ENCODE assay signal across 21 mouse cellular contexts in genomic region chr2:94302393-94302792, GRCm38 (mm10).
DNase-seq lines count a peak whose midpoint lies in the region; ATAC-seq lines count a peak whose summit lies in the region.
"Had no signal": no experiment of that assay in that cellular context is flagged by ENCODE, and none has a peak within 500 bp of the region (broad histone marks: within the 10 kb centered on the region; RNA-seq: fewer than 3 reads in every experiment).

No protein-coding gene starts in this region.

- peak; percentile 5 for DNase-seq in embryonic facial prominence, embryonic 11.5 days (ENCODE audit: low spot score)
- DNase-seq in embryonic facial prominence, embryonic 10.5 days (ENCODE audit: low spot score), result no peak
- DNase-seq in cerebellum, adult 9-11 months, result peak; percentile 55
- DNase-seq in mesoderm, embryonic 11.5 days (ENCODE audit: low read depth, low spot score), result peak; percentile 11
- DNase-seq in yolk sac, embryonic 10.5 days (ENCODE audit: low spot score), result no peak
- DNase-seq in urinary bladder, adult 18-20 months (ENCODE audit: low spot score in 2 of 2), result no peak
- DNase-seq: gastrocnemius, postnatal 25 days; heart, adult 2 months; kidney, adult 11 months; liver, embryonic 13.5 days; lung, postnatal 4 days; right cerebral cortex, postnatal 25 days; thymus, adult 2 months had no signal

- no peaks in the 10 kb centered on the region for H3K27me3 ChIP-seq in embryonic facial prominence, embryonic 11.5 days (ENCODE audit: control insufficient read depth, insufficient read depth, low read length)
- no peaks in the 10 kb centered on the region for H3K27me3 ChIP-seq in embryonic facial prominence, embryonic 10.5 days (replicated peaks; ENCODE audit: low read depth, poor library complexity, severe bottlenecking)
- no peaks in the 10 kb centered on the region for H3K27me3 ChIP-seq in neural tube, embryonic 12.5 days (replicated peaks)
- no peaks in the 10 kb centered on the region for H3K27me3 ChIP-seq in neural tube, embryonic 15.5 days (replicated peaks)
- H3K27me3 ChIP-seq: CH12.LX; forebrain, embryonic 13.5 days; limb, embryonic 13.5 days; liver, embryonic 13.5 days; lung, embryonic 15.5 days; midbrain, embryonic 12.5 days had no signal

- no peak overlapping the region for H3K4me2 ChIP-seq in embryonic facial prominence, embryonic 11.5 days (ENCODE audit: low read depth, low read length)
- H3K4me2 ChIP-seq in neural tube, embryonic 12.5 days (replicated peaks), result no peak overlapping the region
- H3K4me2 ChIP-seq in neural tube, embryonic 15.5 days, result no peak overlapping the region
- H3K4me2 ChIP-seq: forebrain, embryonic 13.5 days; limb, embryonic 13.5 days; liver, embryonic 13.5 days; lung, embryonic 15.5 days; midbrain, embryonic 12.5 days had no signal

- H3K36me3 ChIP-seq in embryonic facial prominence, embryonic 11.5 days (replicated peaks; ENCODE audit: control insufficient read depth, insufficient read depth, low read depth, low read length), result no peaks in the 10 kb centered on the region; the same call in 1 of the 2 replicates
- H3K36me3 ChIP-seq in embryonic facial prominence, embryonic 10.5 days (replicated peaks), result peaks cover 62% of the 10 kb centered on the region
- H3K36me3 ChIP-seq in neural tube, embryonic 12.5 days, result peaks cover 56% of the 10 kb centered on the region
- H3K36me3 ChIP-seq in neural tube, embryonic 15.5 days, result peaks cover 53% of the 10 kb centered on the region

- no peak for ATAC-seq in embryonic facial prominence, embryonic 11.5 days (replicated peaks; ENCODE audit: insufficient number of reproducible peaks, low FRiP score, low TSS enrichment, low read depth)
- 0 out of 2 replicates have a peak, but pooled peaks have one; percentile 53 for ATAC-seq in neural tube, embryonic 12.5 days (ENCODE audit: low FRiP score, low read depth)
- ATAC-seq in neural tube, embryonic 15.5 days (ENCODE audit: low FRiP score), result no peak
- ATAC-seq: forebrain, embryonic 13.5 days had no signal

- H3K9me3 ChIP-seq in embryonic facial prominence, embryonic 11.5 days (replicated peaks; ENCODE audit: control insufficient read depth, low read length), result no peaks in the 10 kb centered on the region
- no peaks in the 10 kb centered on the region; the same call in 1 of the 2 replicates for H3K9me3 ChIP-seq in embryonic facial prominence, embryonic 10.5 days
- 0 out of 2 replicates have a peak, but pooled peaks cover 9% of the 10 kb centered on the region for H3K9me3 ChIP-seq in neural tube, embryonic 12.5 days
- H3K9me3 ChIP-seq in neural tube, embryonic 15.5 days (replicated peaks), result no peaks in the 10 kb centered on the region
- H3K9me3 ChIP-seq: liver, embryonic 13.5 days; lung, embryonic 15.5 days; midbrain, embryonic 12.5 days had no signal

- H3K9ac ChIP-seq in embryonic facial prominence, embryonic 11.5 days (replicated peaks; ENCODE audit: low read length), result no peak overlapping the region
- no peak overlapping the region for H3K9ac ChIP-seq in neural tube, embryonic 12.5 days
- H3K9ac ChIP-seq in neural tube, embryonic 15.5 days (replicated peaks), result no peak overlapping the region
- H3K9ac ChIP-seq: forebrain, embryonic 13.5 days; limb, embryonic 13.5 days; liver, embryonic 13.5 days; lung, embryonic 15.5 days; midbrain, embryonic 12.5 days had no signal

- H3K4me1 ChIP-seq in embryonic facial prominence, embryonic 11.5 days (ENCODE audit: control insufficient read depth, insufficient read depth, low read length), result no peaks in the 10 kb centered on the region
- H3K4me1 ChIP-seq in embryonic facial prominence, embryonic 10.5 days, result no peaks in the 10 kb centered on the region
- H3K4me1 ChIP-seq in neural tube, embryonic 12.5 days, result no peaks in the 10 kb centered on the region
- no peaks in the 10 kb centered on the region for H3K4me1 ChIP-seq in neural tube, embryonic 15.5 days
- H3K4me1 ChIP-seq: forebrain, embryonic 13.5 days; limb, embryonic 13.5 days; liver, embryonic 13.5 days; lung, embryonic 15.5 days; midbrain, embryonic 12.5 days had no signal

- 78% methylated on average over 5 of the region's 5 CpGs for WGBS in embryonic facial prominence, embryonic 11.5 days
- 74% methylated on average over 5 of the region's 5 CpGs for WGBS in embryonic facial prominence, embryonic 10.5 days
- 67% methylated on average over 5 of the region's 5 CpGs for WGBS in neural tube, embryonic 12.5 days
- WGBS in neural tube, embryonic 15.5 days, result 66% methylated on average over 5 of the region's 5 CpGs

- no peak overlapping the region for H3K4me3 ChIP-seq in embryonic facial prominence, embryonic 11.5 days (ENCODE audit: low read depth, low read length)
- H3K4me3 ChIP-seq in embryonic facial prominence, embryonic 10.5 days, result no peak overlapping the region
- no peak overlapping the region for H3K4me3 ChIP-seq in neural tube, embryonic 12.5 days
- no peak overlapping the region for H3K4me3 ChIP-seq in neural tube, embryonic 15.5 days (replicated peaks)
- H3K4me3 ChIP-seq: erythroblast, embryonic 14.5 days; forebrain, embryonic 13.5 days; heart, adult 2 months; limb, embryonic 13.5 days; liver, embryonic 13.5 days; lung, embryonic 15.5 days; midbrain, embryonic 12.5 days had no signal

- no peak overlapping the region for H3K27ac ChIP-seq in embryonic facial prominence, embryonic 11.5 days (replicated peaks; ENCODE audit: low read depth, low read length)
- no peak overlapping the region for H3K27ac ChIP-seq in embryonic facial prominence, embryonic 10.5 days (replicated peaks)
- H3K27ac ChIP-seq in neural tube, embryonic 12.5 days, result no peak overlapping the region
- no peak overlapping the region for H3K27ac ChIP-seq in neural tube, embryonic 15.5 days (replicated peaks)
- H3K27ac ChIP-seq: forebrain, embryonic 13.5 days; heart, adult 2 months; limb, embryonic 13.5 days; liver, embryonic 13.5 days; lung, embryonic 15.5 days; midbrain, embryonic 12.5 days had no signal

Comparison
In these comparisons a context has a peak if more than half of its experiments do, and no peak if none do; other contexts are left out.
1. DNase-seq: peak in embryonic facial prominence, embryonic 11.5 days (single experiment), cerebellum, adult 9-11 months (single experiment) and mesoderm, embryonic 11.5 days (single experiment); none in embryonic facial prominence, embryonic 10.5 days (single experiment), yolk sac, embryonic 10.5 days (single experiment) and urinary bladder, adult 18-20 months (0 of 2).